Mouse (Mus musculus): ENCODE results near the gene Gk2. TPM values are rescaled to one million over a fixed set of nuclear protein-coding genes. Genes with fewer than 3 reads are reported as not detected.

The Gk2 gene
- polyA plus RNA-seq, 2 experiments from 2014 or later, result 0.48 TPM; not detected in 1

Other genes starting within 250 kb of the Gk2 start
- gene Naa11, start 64.6 kb downstream of the Gk2 start, polyA plus RNA-seq (2017; shearing (Covaris generic)), result not detected